Mouse (Mus musculus) skeletal muscle tissue, adult 2 months (tissue): ENCODE results near the gene Catspere2.

ENCODE experiments used
- DNase-seq: peaks from one replicate; pipeline ENCODE4 v3.0.0-alpha.2; 2012; ENCODE audit warnings: low read depth, low spot score

Catspere2 gene

GRCm38 (mm10) chr1:178219166-178220077, 236.2 kb downstream of the Catspere2 start:
- peak; percentile 54 for DNase-seq
